Mouse (Mus musculus): ENCODE measurements at regions not wholly inside any gene's neighbourhood (a gene's known extent, or its start where the extent isn't known, plus 50 kb on each side); places are given as distances from the start of the nearest gene placed in this dataset.

GRCm38 (mm10) chr14:21932771-21933170 lies 56.6 kb downstream of the Zfp503 start:
- intact Hi-C loops (cut with DNase I): no loop called here
- no peak for DNase-seq

- DNase-seq: no peak
- intact Hi-C loops (cut with DNase I): no loop called here
Observed at GRCm38 (mm10) chr14:21931944-21932343, 57.5 kb downstream of the Zfp503 start.

- intact Hi-C loops (cut with DNase I): no loop called here
- DNase-seq: no peak
Observed at GRCm38 (mm10) chr14:21929048-21929447, 60.4 kb downstream of the Zfp503 start.

GRCm38 (mm10) chr14:21916671-21917070 lies 67.9 kb upstream of the Comtd1 start:
- intact Hi-C loops (cut with DNase I): no loop called here
- no peak for DNase-seq

GRCm38 (mm10) chr14:21904498-21905395 lies 56.0 kb upstream of the Comtd1 start:
- peak in 1 of 2 experiments; percentile 13 for DNase-seq

GRCm38 (mm10) chr14:21903562-21904497 lies 55.1 kb upstream of the Comtd1 start:
- intact Hi-C loops (cut with DNase I): no loop called here
- DNase-seq: no peak

More at GRCm38 (mm10) chr14:21904498-21905395, 56.0 kb upstream of the Comtd1 start:
- intact Hi-C loops (cut with DNase I): no loop called here

GRCm38 (mm10) chr14:21902856-21903255 lies 54.1 kb upstream of the Comtd1 start:
- DNase-seq: no peak
- intact Hi-C loops (cut with DNase I): no loop called here

- intact Hi-C loops (cut with DNase I): no loop called here
- DNase-seq: no peak
Observed at GRCm38 (mm10) chr14:21902456-21902855, 53.7 kb upstream of the Comtd1 start.

- intact Hi-C loops (cut with DNase I): no loop called here
Observed at GRCm38 (mm10) chr14:21900951-21901350, 52.2 kb upstream of the Comtd1 start.

GRCm38 (mm10) chr14:21900516-21900915 lies 51.7 kb upstream of the Comtd1 start:
- DNase-seq: no peak
- intact Hi-C loops (cut with DNase I): no loop called here

More at GRCm38 (mm10) chr14:21900951-21901350, 52.2 kb upstream of the Comtd1 start:
- no peak for DNase-seq
